8 mouse cellular contexts compared by ENCODE assay signal in genomic region chr2:180678609-180679140, GRCm38 (mm10). TPM values are rescaled to one million over a fixed set of nuclear protein-coding genes. Genes with fewer than 3 reads are reported as not detected.
DNase-seq lines count a peak whose midpoint lies in the region; ATAC-seq and TF ChIP-seq lines count a peak whose summit lies in the region.

No protein-coding gene starts in this region.

- peak overlapping the region; percentile 82 for H3K27ac ChIP-seq in ES-Bruce4 (ENCODE audit: insufficient read depth, low read length)
- H3K27ac ChIP-seq in liver, embryonic 16.5 days (ENCODE audit: low read length) = no peak overlapping the region
- H3K27ac ChIP-seq in neural tube, embryonic 14.5 days (ENCODE audit: low read depth, low read length) = no peak overlapping the region

- no peaks in the 10 kb centered on the region for H3K9me3 ChIP-seq in ES-Bruce4 (replicated peaks; ENCODE audit: control insufficient read depth, insufficient read depth, low read length, poor library complexity, severe bottlenecking)
- H3K9me3 ChIP-seq in liver, embryonic 16.5 days (replicated peaks; ENCODE audit: control insufficient read depth, low read length) = no peaks in the 10 kb centered on the region
- H3K9me3 ChIP-seq in neural tube, embryonic 14.5 days (ENCODE audit: control insufficient read depth, low read length) = no peaks in the 10 kb centered on the region

- no peaks in the 10 kb centered on the region for H3K27me3 ChIP-seq in ES-Bruce4 (ENCODE audit: control insufficient read depth, insufficient read depth, low read length, poor library complexity, severe bottlenecking)
- no peaks in the 10 kb centered on the region for H3K27me3 ChIP-seq in liver, embryonic 16.5 days (ENCODE audit: control insufficient read depth, insufficient read depth, low read depth, low read length)
- no peaks in the 10 kb centered on the region for H3K27me3 ChIP-seq in neural tube, embryonic 14.5 days (ENCODE audit: control insufficient read depth, insufficient read depth, low read length)

- no peak for TF ChIP-seq EP300 in ES-Bruce4 (IDR thresholded peaks at IDR 0.05; ENCODE audit: insufficient read depth, low read depth, low read length)

- H3K9ac ChIP-seq in ES-Bruce4 (ENCODE audit: low read depth, poor library complexity, severe bottlenecking) = no peak overlapping the region
- H3K9ac ChIP-seq in liver, embryonic 16.5 days (ENCODE audit: low read depth, low read length) = no peak overlapping the region
- no peak overlapping the region for H3K9ac ChIP-seq in neural tube, embryonic 14.5 days (replicated peaks; ENCODE audit: low read depth, low read length)

- H3K36me3 ChIP-seq in ES-Bruce4 (ENCODE audit: control insufficient read depth, insufficient read depth, low read length, poor library complexity, severe bottlenecking) = peaks cover 33% of the 10 kb centered on the region
- peaks cover 38% of the 10 kb centered on the region for H3K36me3 ChIP-seq in liver, embryonic 16.5 days (ENCODE audit: control insufficient read depth, insufficient read depth)
- peaks cover 39% of the 10 kb centered on the region for H3K36me3 ChIP-seq in neural tube, embryonic 14.5 days (ENCODE audit: control insufficient read depth, insufficient read depth, low read length)

- intact Hi-C loops in heart, postnatal 14 days (cut with DNase I) = loop anchor here (2.0 to 10.0 kb wide), 4 partner anchors 32 to 236 kb away; partner anchors contain the start of genes Gid8 and Ogfr

- H3K4me3 ChIP-seq in ES-Bruce4 (ENCODE audit: low read depth, low read length) = no peak overlapping the region
- no peak overlapping the region for H3K4me3 ChIP-seq in liver, embryonic 16.5 days (ENCODE audit: low read depth, low read length)
- no peak overlapping the region for H3K4me3 ChIP-seq in neural tube, embryonic 14.5 days (ENCODE audit: low read depth, low read length)

- peak; percentile 73 for DNase-seq in brain, embryonic 14.5 days (ENCODE audit: low read depth)
- peak; percentile 65 to 80 for DNase-seq in heart, postnatal 14 days
- peak; percentile 43 for DNase-seq in large intestine, adult 2 months (ENCODE audit: low read depth, low spot score)
- DNase-seq in thymus, adult 18-20 months = peak; percentile 24 to 59

- peak; percentile 24 for TF ChIP-seq POLR2A in ES-Bruce4 (IDR thresholded peaks at IDR 0.05; ENCODE audit: insufficient read depth, low read length)
- TF ChIP-seq POLR2A in brain, embryonic 14.5 days (IDR thresholded peaks at IDR 0.05; ENCODE audit: borderline replicate concordance, extremely low read depth, insufficient read depth, insufficient read length, poor library complexity, severe bottlenecking) = no peak

- WGBS in large intestine, adult 2 months = 12% methylated on average over 4 of the region's 4 CpGs
- WGBS in liver, embryonic 16.5 days (ENCODE audit: insufficient replicate concordance) = 20% methylated on average over 4 of the region's 4 CpGs
- 28% methylated on average over 4 of the region's 4 CpGs for WGBS in neural tube, embryonic 14.5 days

- ATAC-seq in erythroid progenitor cell, adult 5-6 weeks (replicated peaks; ENCODE audit: low FRiP score, poor library complexity, severe bottlenecking) = peak; percentile 75
- peak; percentile 37 for ATAC-seq in liver, embryonic 16.5 days (ENCODE audit: low read depth)
- peak; percentile 68 for ATAC-seq in neural tube, embryonic 14.5 days (ENCODE audit: low read depth)

- H3K4me1 ChIP-seq in ES-Bruce4 (ENCODE audit: control insufficient read depth, insufficient read depth, low read length) = peaks cover 1% of the 10 kb centered on the region
- peaks cover 4% of the 10 kb centered on the region for H3K4me1 ChIP-seq in liver, embryonic 16.5 days (ENCODE audit: control insufficient read depth, low read depth, low read length)
- H3K4me1 ChIP-seq in neural tube, embryonic 14.5 days (ENCODE audit: control insufficient read depth, insufficient read depth, low read length) = no peaks in the 10 kb centered on the region

- peak; percentile 20 for TF ChIP-seq CTCF in ES-Bruce4 (IDR thresholded peaks at IDR 0.05; ENCODE audit: low read depth, low read length)
- TF ChIP-seq CTCF in brain, embryonic 14.5 days (IDR thresholded peaks at IDR 0.05; ENCODE audit: borderline replicate concordance, extremely low read depth, insufficient read depth, insufficient read length) = peak; percentile 70; the same call in 1 of the 2 replicates

- no peak overlapping the region for H3K4me2 ChIP-seq in liver, embryonic 16.5 days (ENCODE audit: low read depth, low read length)
- H3K4me2 ChIP-seq in neural tube, embryonic 14.5 days (ENCODE audit: low read depth, low read length) = no peak overlapping the region

RNA-seq across cellular contexts. Expression of gene Dido1, which starts 31.1 kb away (rescaled TPM):
- polyA plus RNA-seq in ES-Bruce4 (2011; ENCODE audit: insufficient read depth, insufficient read length, low read depth, missing spikeins) = 62.5 and 67.8 TPM in 2 replicates
- 24.9 and 31.0 TPM in 2 replicates for polyA plus RNA-seq in brain, embryonic 14.5 days (2012; rRNA removed)
- total RNA-seq in erythroid progenitor cell, adult 5-6 weeks (2015; ENCODE audit: low replicate concordance) = 63.4 and 66.2 TPM in 2 replicates
- total RNA-seq in erythroid progenitor cell, adult 5-6 weeks (2017; ENCODE audit: low replicate concordance) = 107 and 109 TPM in 2 replicates
- 10 to 100 TPM; 39.0 to 39.7 TPM for total RNA-seq in heart, postnatal 14 days (2021)
- polyA plus RNA-seq in large intestine, adult 2 months (2012; rRNA removed) = 8.3 and 14.7 TPM in 2 replicates
- 12.6 and 12.9 TPM in 2 replicates for polyA plus RNA-seq in liver, embryonic 16.5 days (2015; fragmentation: Nextera tagmentation; extraction: Ambion mirVana)
- 29.0 and 34.8 TPM in 2 replicates for polyA plus RNA-seq in neural tube, embryonic 14.5 days (2014; fragmentation: Nextera tagmentation; extraction: Ambion mirVana)

RNA-seq across cellular contexts. Expression of gene Gid8, which starts 31.2 kb away (rescaled TPM):
- 78.5 and 81.4 TPM in 2 replicates for polyA plus RNA-seq in ES-Bruce4 (2011; ENCODE audit: insufficient read depth, insufficient read length, low read depth, missing spikeins)
- polyA plus RNA-seq in brain, embryonic 14.5 days (2012; rRNA removed) = 62.8 and 64.7 TPM in 2 replicates
- total RNA-seq in erythroid progenitor cell, adult 5-6 weeks (2015; ENCODE audit: low replicate concordance) = 193 and 195 TPM in 2 replicates
- total RNA-seq in erythroid progenitor cell, adult 5-6 weeks (2017; ENCODE audit: low replicate concordance) = 276 and 301 TPM in 2 replicates
- 10 to 100 TPM; 64.7 to 69.6 TPM for total RNA-seq in heart, postnatal 14 days (2021)
- polyA plus RNA-seq in large intestine, adult 2 months (2012; rRNA removed) = 35.7 and 35.8 TPM in 2 replicates
- polyA plus RNA-seq in liver, embryonic 16.5 days (2015; fragmentation: Nextera tagmentation; extraction: Ambion mirVana) = 101 and 112 TPM in 2 replicates
- 53.3 and 56.5 TPM in 2 replicates for polyA plus RNA-seq in neural tube, embryonic 14.5 days (2014; fragmentation: Nextera tagmentation; extraction: Ambion mirVana)

RNA-seq across cellular contexts. Expression of gene Tcfl5, which starts 36.2 kb away (rescaled TPM):
- 34.4 and 37.5 TPM in 2 replicates for polyA plus RNA-seq in ES-Bruce4 (2011; ENCODE audit: insufficient read depth, insufficient read length, low read depth, missing spikeins)
- polyA plus RNA-seq in brain, embryonic 14.5 days (2012; rRNA removed) = 1.2 and 1.9 TPM in 2 replicates
- total RNA-seq in erythroid progenitor cell, adult 5-6 weeks (2015; ENCODE audit: low replicate concordance) = not detected in 2 replicates
- not detected in 2 replicates for total RNA-seq in erythroid progenitor cell, adult 5-6 weeks (2017; ENCODE audit: low replicate concordance)
- under 1 TPM in 1 of 2 experiments, not detected in 1; 0.12 TPM for total RNA-seq in heart, postnatal 14 days (2021)
- not detected in 2 replicates for polyA plus RNA-seq in large intestine, adult 2 months (2012; rRNA removed)
- 0.07 TPM in 1 of 2 replicates, not detected in the other for polyA plus RNA-seq in liver, embryonic 16.5 days (2015; fragmentation: Nextera tagmentation; extraction: Ambion mirVana)
- 0.53 and 0.75 TPM in 2 replicates for polyA plus RNA-seq in neural tube, embryonic 14.5 days (2014; fragmentation: Nextera tagmentation; extraction: Ambion mirVana)

RNA-seq across cellular contexts. Expression of gene Slc17a9, which starts 46.4 kb away (rescaled TPM):
- polyA plus RNA-seq in ES-Bruce4 (2011; ENCODE audit: insufficient read depth, insufficient read length, low read depth, missing spikeins) = 20.2 and 22.6 TPM in 2 replicates
- polyA plus RNA-seq in brain, embryonic 14.5 days (2012; rRNA removed) = 0.83 and 0.85 TPM in 2 replicates
- total RNA-seq in erythroid progenitor cell, adult 5-6 weeks (2015; ENCODE audit: low replicate concordance) = 6.1 and 6.3 TPM in 2 replicates
- 0.38 and 2.6 TPM in 2 replicates for total RNA-seq in erythroid progenitor cell, adult 5-6 weeks (2017; ENCODE audit: low replicate concordance)
- under 1 TPM; 0.34 to 0.57 TPM for total RNA-seq in heart, postnatal 14 days (2021)
- 19.1 and 19.9 TPM in 2 replicates for polyA plus RNA-seq in large intestine, adult 2 months (2012; rRNA removed)
- 10.4 and 10.8 TPM in 2 replicates for polyA plus RNA-seq in liver, embryonic 16.5 days (2015; fragmentation: Nextera tagmentation; extraction: Ambion mirVana)
- polyA plus RNA-seq in neural tube, embryonic 14.5 days (2014; fragmentation: Nextera tagmentation; extraction: Ambion mirVana) = 0.17 and 0.21 TPM in 2 replicates

Comparison
In these comparisons a context has a peak if more than half of its experiments do, and no peak if none do; other contexts are left out.
1. RNA of gene Tcfl5, which starts 36.2 kb away (polyA plus RNA-seq): 34.4 to 37.5 TPM in ES-Bruce4; 1.2 to 1.9 TPM in brain, embryonic 14.5 days, 0.53 to 0.75 TPM in neural tube, embryonic 14.5 days, 0.07 TPM in liver, embryonic 16.5 days and not detected in large intestine, adult 2 months; every median in the first group is over 10 times any median in the second.
2. Peak in every context shown above with its lines, with median percentiles within 50 percentile points of each other: DNase-seq and ATAC-seq.